Mouse (Mus musculus): Measurements from ENCODE around the gene Dhdds. TPM values are rescaled to one million over a fixed set of nuclear protein-coding genes. Genes with fewer than 3 reads are reported as not detected.

The Dhdds gene
- polyA plus RNA-seq, 1 experiment, result 33.9 TPM

- TF ChIP-seq CTCF (IDR thresholded peaks at IDR 0.05; ENCODE audit: borderline replicate concordance, insufficient read depth, low read length) (no peak), POLR2A (IDR thresholded peaks at IDR 0.05; ENCODE audit: low read depth, low read length) (0 out of 2 replicates have a peak, but pooled peaks have one; percentile 18)
- Histone ChIP-seq H3K27ac (ENCODE audit: insufficient read depth, low read length) (no peak overlapping the region), H3K4me1 (ENCODE audit: control insufficient read depth, insufficient read depth, low read length) (peaks cover 4% of the 10 kb centered on the region), H3K4me3 (ENCODE audit: insufficient read depth, low read length) (no peak overlapping the region)
These were observed 38.2 kb downstream of the Dhdds start for GRCm38 (mm10) chr4:133962566-133962965.

GRCm38 (mm10) chr4:133958884-133959283 is 41.8 kb downstream of the Dhdds start:
- TF ChIP-seq CTCF (IDR thresholded peaks at IDR 0.05; ENCODE audit: borderline replicate concordance, insufficient read depth, low read length) (no peak), POLR2A (IDR thresholded peaks at IDR 0.05; ENCODE audit: low read depth, low read length) (no peak)
- H3K27ac ChIP-seq (ENCODE audit: insufficient read depth, low read length), result no peak overlapping the region
- H3K4me3 ChIP-seq (ENCODE audit: insufficient read depth, low read length), result no peak overlapping the region
- H3K4me1 ChIP-seq (ENCODE audit: control insufficient read depth, insufficient read depth, low read length), result no peaks in the 10 kb centered on the region; the same call in 1 of the 2 replicates

- Histone ChIP-seq H3K4me1 (ENCODE audit: control insufficient read depth, insufficient read depth, low read length) (no peaks in the 10 kb centered on the region), H3K4me3 (ENCODE audit: insufficient read depth, low read length) (no peak overlapping the region), H3K27ac (ENCODE audit: insufficient read depth, low read length) (no peak overlapping the region)
- no peak for TF ChIP-seq CTCF (IDR thresholded peaks at IDR 0.05; ENCODE audit: borderline replicate concordance, insufficient read depth, low read length)
- TF ChIP-seq POLR2A (IDR thresholded peaks at IDR 0.05; ENCODE audit: low read depth, low read length), result no peak
These were observed 44.4 kb downstream of the Dhdds start for GRCm38 (mm10) chr4:133956358-133956757.

GRCm38 (mm10) chr4:133946736-133947135 is 54.0 kb downstream of the Dhdds start:
- Histone ChIP-seq H3K4me1 (ENCODE audit: control insufficient read depth, insufficient read depth, low read length) (no peaks in the 10 kb centered on the region), H3K27ac (ENCODE audit: insufficient read depth, low read length) (no peak overlapping the region), H3K4me3 (ENCODE audit: insufficient read depth, low read length) (no peak overlapping the region)
- TF ChIP-seq CTCF (IDR thresholded peaks at IDR 0.05; ENCODE audit: borderline replicate concordance, insufficient read depth, low read length) (no peak), POLR2A (IDR thresholded peaks at IDR 0.05; ENCODE audit: low read depth, low read length) (no peak)

GRCm38 (mm10) chr4:133943791-133944190 is 56.9 kb downstream of the Dhdds start:
- no peak overlapping the region for H3K27ac ChIP-seq (ENCODE audit: insufficient read depth, low read length)
- TF ChIP-seq POLR2A (IDR thresholded peaks at IDR 0.05; ENCODE audit: low read depth, low read length), result no peak
- no peak for TF ChIP-seq CTCF (IDR thresholded peaks at IDR 0.05; ENCODE audit: borderline replicate concordance, insufficient read depth, low read length)
- 0 out of 2 replicates have a peak, but pooled peaks cover 5% of the 10 kb centered on the region for H3K4me1 ChIP-seq (ENCODE audit: control insufficient read depth, insufficient read depth, low read length)
- H3K4me3 ChIP-seq (ENCODE audit: insufficient read depth, low read length), result no peak overlapping the region

GRCm38 (mm10) chr4:133942679-133943078 is 58.0 kb downstream of the Dhdds start:
- TF ChIP-seq POLR2A (IDR thresholded peaks at IDR 0.05; ENCODE audit: low read depth, low read length) (no peak), CTCF (IDR thresholded peaks at IDR 0.05; ENCODE audit: borderline replicate concordance, insufficient read depth, low read length) (no peak)
- H3K27ac ChIP-seq (ENCODE audit: insufficient read depth, low read length), result no peak overlapping the region

GRCm38 (mm10) chr4:133941576-133941975 is 59.1 kb downstream of the Dhdds start:
- no peak for TF ChIP-seq CTCF (IDR thresholded peaks at IDR 0.05; ENCODE audit: borderline replicate concordance, insufficient read depth, low read length)
- TF ChIP-seq POLR2A (IDR thresholded peaks at IDR 0.05; ENCODE audit: low read depth, low read length), result no peak
- Histone ChIP-seq H3K27ac (ENCODE audit: insufficient read depth, low read length) (no peak overlapping the region), H3K4me1 (ENCODE audit: control insufficient read depth, insufficient read depth, low read length) (0 out of 2 replicates have a peak, but pooled peaks cover 5% of the 10 kb centered on the region), H3K4me3 (ENCODE audit: insufficient read depth, low read length) (no peak overlapping the region)

More at GRCm38 (mm10) chr4:133942679-133943078, 58.0 kb downstream of the Dhdds start:
- Histone ChIP-seq H3K4me3 (ENCODE audit: insufficient read depth, low read length) (no peak overlapping the region), H3K4me1 (ENCODE audit: control insufficient read depth, insufficient read depth, low read length) (0 out of 2 replicates have a peak, but pooled peaks cover 5% of the 10 kb centered on the region)

- no peak for TF ChIP-seq POLR2A (IDR thresholded peaks at IDR 0.05; ENCODE audit: low read depth, low read length)
- TF ChIP-seq CTCF (IDR thresholded peaks at IDR 0.05; ENCODE audit: borderline replicate concordance, insufficient read depth, low read length), result no peak
- H3K27ac ChIP-seq (ENCODE audit: insufficient read depth, low read length), result no peak overlapping the region
- H3K4me1 ChIP-seq (ENCODE audit: control insufficient read depth, insufficient read depth, low read length), result 0 out of 2 replicates have a peak, but pooled peaks cover 5% of the 10 kb centered on the region
- no peak overlapping the region for H3K4me3 ChIP-seq (ENCODE audit: insufficient read depth, low read length)
These were observed 60.1 kb downstream of the Dhdds start for GRCm38 (mm10) chr4:133940386-133941260.

- TF ChIP-seq POLR2A (IDR thresholded peaks at IDR 0.05; ENCODE audit: low read depth, low read length), result no peak
- no peak for TF ChIP-seq CTCF (IDR thresholded peaks at IDR 0.05; ENCODE audit: borderline replicate concordance, insufficient read depth, low read length)
- H3K4me3 ChIP-seq (ENCODE audit: insufficient read depth, low read length), result no peak overlapping the region
These were observed 62.6 kb downstream of the Dhdds start for GRCm38 (mm10) chr4:133938077-133938476.

GRCm38 (mm10) chr4:133931785-133932184 is 68.9 kb downstream of the Dhdds start:
- no peak overlapping the region for H3K27ac ChIP-seq (ENCODE audit: insufficient read depth, low read length)
- H3K4me1 ChIP-seq (ENCODE audit: control insufficient read depth, insufficient read depth, low read length), result no peaks in the 10 kb centered on the region; the same call in 1 of the 2 replicates
- TF ChIP-seq CTCF (IDR thresholded peaks at IDR 0.05; ENCODE audit: borderline replicate concordance, insufficient read depth, low read length) (no peak), POLR2A (IDR thresholded peaks at IDR 0.05; ENCODE audit: low read depth, low read length) (no peak)
- no peak overlapping the region for H3K4me3 ChIP-seq (ENCODE audit: insufficient read depth, low read length)

More at GRCm38 (mm10) chr4:133938077-133938476, 62.6 kb downstream of the Dhdds start:
- Histone ChIP-seq H3K4me1 (ENCODE audit: control insufficient read depth, insufficient read depth, low read length) (0 out of 2 replicates have a peak, but pooled peaks cover 5% of the 10 kb centered on the region), H3K27ac (ENCODE audit: insufficient read depth, low read length) (no peak overlapping the region)

Data from embryonic fibroblast, embryonic 13.5 days (primary cell).